Mouse (Mus musculus): ENCODE results near the gene H2-Eb2. TPM values are rescaled to one million over a fixed set of nuclear protein-coding genes. Genes with fewer than 3 reads are reported as not detected.

The H2-Eb2 gene
- polyA plus RNA-seq, 1 experiment from 2014 or later = not detected

Other genes starting within 250 kb of the H2-Eb2 start
- gene H2-Oa, start 233.3 kb upstream of the H2-Eb2 start, polyA plus RNA-seq (2014; fragmentation: Nextera tagmentation; extraction: Ambion mirVana) = 0.26 and 0.32 TPM in 2 replicates
- 8.6 and 13.8 TPM in 2 replicates for gene H2-DMa, start 206.1 kb upstream of the H2-Eb2 start, polyA plus RNA-seq (2014; fragmentation: Nextera tagmentation; extraction: Ambion mirVana)
- gene Brd2, start 203.0 kb upstream of the H2-Eb2 start, polyA plus RNA-seq (2014; fragmentation: Nextera tagmentation; extraction: Ambion mirVana) = 113 and 159 TPM in 2 replicates
- not detected in 2 replicates for gene H2-DMb2, start 182.4 kb upstream of the H2-Eb2 start, polyA plus RNA-seq (2014; fragmentation: Nextera tagmentation; extraction: Ambion mirVana)
- 0.29 and 0.94 TPM in 2 replicates for gene H2-DMb1, start 172.6 kb upstream of the H2-Eb2 start, polyA plus RNA-seq (2014; fragmentation: Nextera tagmentation; extraction: Ambion mirVana)
- 1.0 and 1.1 TPM in 2 replicates for gene Tap1, start 138.1 kb upstream of the H2-Eb2 start, polyA plus RNA-seq (2014; fragmentation: Nextera tagmentation; extraction: Ambion mirVana)
- gene Psmb9, start 137.9 kb upstream of the H2-Eb2 start, polyA plus RNA-seq (2014; fragmentation: Nextera tagmentation; extraction: Ambion mirVana) = 0.42 and 1.1 TPM in 2 replicates
- gene Psmb8, start 127.9 kb upstream of the H2-Eb2 start, polyA plus RNA-seq (2014; fragmentation: Nextera tagmentation; extraction: Ambion mirVana) = 1.3 and 1.9 TPM in 2 replicates
- gene Tap2, start 122.1 kb upstream of the H2-Eb2 start, polyA plus RNA-seq (2014; fragmentation: Nextera tagmentation; extraction: Ambion mirVana) = 0.19 and 0.50 TPM in 2 replicates
- gene H2-Ob, start 86.8 kb upstream of the H2-Eb2 start, polyA plus RNA-seq (2014; fragmentation: Nextera tagmentation; extraction: Ambion mirVana) = not detected in 2 replicates
- gene H2-Ab1, start 68.0 kb upstream of the H2-Eb2 start, polyA plus RNA-seq (2014; fragmentation: Nextera tagmentation; extraction: Ambion mirVana) = 2.4 and 3.1 TPM in 2 replicates
- not detected in 2 replicates for gene H2-Aa, start 37.8 kb upstream of the H2-Eb2 start, polyA plus RNA-seq (2014; fragmentation: Nextera tagmentation; extraction: Ambion mirVana)
- gene H2-Eb1, start 19.8 kb upstream of the H2-Eb2 start, polyA plus RNA-seq (2014; fragmentation: Nextera tagmentation; extraction: Ambion mirVana) = 1.3 and 2.5 TPM in 2 replicates
- 0.13 TPM in 1 of 2 replicates, not detected in the other for gene Btnl2, start 29.2 kb downstream of the H2-Eb2 start, polyA plus RNA-seq (2014; fragmentation: Nextera tagmentation; extraction: Ambion mirVana)
- 0.08 TPM in 1 of 2 replicates, not detected in the other for gene Btnl1, start 51.5 kb downstream of the H2-Eb2 start, polyA plus RNA-seq (2014; fragmentation: Nextera tagmentation; extraction: Ambion mirVana)
- 2.7 and 4.1 TPM in 2 replicates for gene BC051142, start 73.2 kb downstream of the H2-Eb2 start, polyA plus RNA-seq (2014; fragmentation: Nextera tagmentation; extraction: Ambion mirVana)
- not detected in 2 replicates for gene Btnl4, start 151.7 kb downstream of the H2-Eb2 start, polyA plus RNA-seq (2014; fragmentation: Nextera tagmentation; extraction: Ambion mirVana)
- gene Btnl6, start 191.7 kb downstream of the H2-Eb2 start, polyA plus RNA-seq (2014; fragmentation: Nextera tagmentation; extraction: Ambion mirVana) = not detected in 2 replicates
- 9.6 and 11.6 TPM in 2 replicates for gene Notch4, start 238.6 kb downstream of the H2-Eb2 start, polyA plus RNA-seq (2014; fragmentation: Nextera tagmentation; extraction: Ambion mirVana)

All from hindbrain, embryonic 11.5 days (tissue).